Mouse (Mus musculus): ENCODE results near the gene Egfl8. TPM values are rescaled to one million over a fixed set of nuclear protein-coding genes. Genes with fewer than 3 reads are reported as not detected.

Gene Egfl8
- polyA plus RNA-seq, 1 experiment from 2014 or later: 2.3 TPM

- no peak for DNase-seq (ENCODE audit: low spot score)
- WGBS: 89% methylated on average over 3 of the region's 3 CpGs
- Histone ChIP-seq H3K27ac (ENCODE audit: low read depth, low read length) (no peak overlapping the region), H3K9ac (ENCODE audit: low read length) (no peak overlapping the region), H3K9me3 (ENCODE audit: control insufficient read depth, low read length) (no peaks in the 10 kb centered on the region), H3K4me1 (replicated peaks; ENCODE audit: control insufficient read depth, insufficient read depth, low read length) (no peaks in the 10 kb centered on the region), H3K27me3 (ENCODE audit: control insufficient read depth, insufficient read depth, low read length) (no peaks in the 10 kb centered on the region), H3K36me3 (ENCODE audit: control insufficient read depth, insufficient read depth, low read length) (no peaks in the 10 kb centered on the region), H3K4me2 (ENCODE audit: low read depth, low read length, severe bottlenecking) (no peak overlapping the region), H3K4me3 (ENCODE audit: low read depth, low read length) (no peak overlapping the region)
- no peak for ATAC-seq (replicated peaks; ENCODE audit: low FRiP score)
Measured at GRCm38 (mm10) chr17:34578070-34578469, 37.7 kb downstream of the Egfl8 start.

- H3K27ac ChIP-seq (ENCODE audit: low read depth, low read length): no peak overlapping the region
- WGBS: 82% methylated on average over 5 of the region's 5 CpGs
- H3K36me3 ChIP-seq (ENCODE audit: control insufficient read depth, insufficient read depth, low read length): no peaks in the 10 kb centered on the region
- H3K4me3 ChIP-seq (ENCODE audit: low read depth, low read length): no peak overlapping the region
- H3K4me2 ChIP-seq (ENCODE audit: low read depth, low read length, severe bottlenecking): no peak overlapping the region
- no peaks in the 10 kb centered on the region for H3K27me3 ChIP-seq (ENCODE audit: control insufficient read depth, insufficient read depth, low read length)
- H3K9me3 ChIP-seq (ENCODE audit: control insufficient read depth, low read length): no peaks in the 10 kb centered on the region
- DNase-seq (ENCODE audit: low spot score) (no peak), ATAC-seq (replicated peaks; ENCODE audit: low FRiP score) (no peak)
- H3K9ac ChIP-seq (ENCODE audit: low read length): no peak overlapping the region
- H3K4me1 ChIP-seq (replicated peaks; ENCODE audit: control insufficient read depth, insufficient read depth, low read length): no peaks in the 10 kb centered on the region
Measured at GRCm38 (mm10) chr17:34576577-34576976, 39.2 kb downstream of the Egfl8 start.

GRCm38 (mm10) chr17:34572361-34572760, 43.4 kb downstream of the Egfl8 start:
- H3K4me1 ChIP-seq (replicated peaks; ENCODE audit: control insufficient read depth, insufficient read depth, low read length): no peaks in the 10 kb centered on the region
- no peaks in the 10 kb centered on the region for H3K9me3 ChIP-seq (ENCODE audit: control insufficient read depth, low read length)
- no peak overlapping the region for H3K9ac ChIP-seq (ENCODE audit: low read length)
- 11% methylated on average over 15 of the region's 15 CpGs for WGBS
- H3K4me2 ChIP-seq (ENCODE audit: low read depth, low read length, severe bottlenecking): no peak overlapping the region
- no peak overlapping the region for H3K27ac ChIP-seq (ENCODE audit: low read depth, low read length)
- no peaks in the 10 kb centered on the region for H3K27me3 ChIP-seq (ENCODE audit: control insufficient read depth, insufficient read depth, low read length)
- ATAC-seq (replicated peaks; ENCODE audit: low FRiP score): no peak
- no peak overlapping the region for H3K4me3 ChIP-seq (ENCODE audit: low read depth, low read length)
- DNase-seq (ENCODE audit: low spot score): no peak
- no peaks in the 10 kb centered on the region for H3K36me3 ChIP-seq (ENCODE audit: control insufficient read depth, insufficient read depth, low read length)

GRCm38 (mm10) chr17:34571875-34572274, 43.9 kb downstream of the Egfl8 start:
- H3K9ac ChIP-seq (ENCODE audit: low read length): no peak overlapping the region
- H3K4me2 ChIP-seq (ENCODE audit: low read depth, low read length, severe bottlenecking): no peak overlapping the region
- no peaks in the 10 kb centered on the region for H3K27me3 ChIP-seq (ENCODE audit: control insufficient read depth, insufficient read depth, low read length)
- ATAC-seq (replicated peaks; ENCODE audit: low FRiP score): no peak
- H3K4me1 ChIP-seq (replicated peaks; ENCODE audit: control insufficient read depth, insufficient read depth, low read length): no peaks in the 10 kb centered on the region
- DNase-seq (ENCODE audit: low spot score): no peak
- WGBS: 14% methylated on average over 5 of the region's 5 CpGs
- no peak overlapping the region for H3K27ac ChIP-seq (ENCODE audit: low read depth, low read length)
- H3K9me3 ChIP-seq (ENCODE audit: control insufficient read depth, low read length): no peaks in the 10 kb centered on the region
- H3K36me3 ChIP-seq (ENCODE audit: control insufficient read depth, insufficient read depth, low read length): no peaks in the 10 kb centered on the region
- H3K4me3 ChIP-seq (ENCODE audit: low read depth, low read length): no peak overlapping the region

GRCm38 (mm10) chr17:34569919-34570318, 45.9 kb downstream of the Egfl8 start:
- no peaks in the 10 kb centered on the region for H3K27me3 ChIP-seq (ENCODE audit: control insufficient read depth, insufficient read depth, low read length)
- no peaks in the 10 kb centered on the region for H3K36me3 ChIP-seq (ENCODE audit: control insufficient read depth, insufficient read depth, low read length)
- 57% methylated on average over 4 of the region's 4 CpGs for WGBS
- H3K4me2 ChIP-seq (ENCODE audit: low read depth, low read length, severe bottlenecking): no peak overlapping the region
- H3K9ac ChIP-seq (ENCODE audit: low read length): no peak overlapping the region
- H3K4me1 ChIP-seq (replicated peaks; ENCODE audit: control insufficient read depth, insufficient read depth, low read length): no peaks in the 10 kb centered on the region
- H3K9me3 ChIP-seq (ENCODE audit: control insufficient read depth, low read length): no peaks in the 10 kb centered on the region; the same call in 1 of the 2 replicates
- no peak overlapping the region for H3K4me3 ChIP-seq (ENCODE audit: low read depth, low read length)
- DNase-seq (ENCODE audit: low spot score) (no peak), ATAC-seq (replicated peaks; ENCODE audit: low FRiP score) (no peak)
- H3K27ac ChIP-seq (ENCODE audit: low read depth, low read length): no peak overlapping the region

DNA sequence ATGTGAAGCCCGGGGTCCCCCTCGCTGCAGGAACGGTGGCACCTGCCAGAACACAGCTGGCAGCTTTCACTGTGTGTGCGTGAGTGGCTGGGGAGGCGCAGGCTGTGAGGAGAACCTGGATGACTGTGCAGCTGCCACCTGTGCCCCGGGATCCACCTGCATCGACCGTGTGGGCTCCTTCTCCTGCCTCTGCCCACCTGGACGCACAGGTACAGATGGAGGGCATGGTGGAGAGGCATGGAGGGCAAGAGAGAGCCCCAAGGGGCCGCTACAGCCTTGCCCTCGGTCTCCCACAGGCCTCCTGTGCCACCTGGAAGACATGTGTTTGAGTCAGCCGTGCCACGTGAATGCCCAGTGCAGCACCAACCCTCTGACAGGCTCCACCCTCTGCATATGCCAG, 47.4 kb downstream of the Egfl8 start:
- Histone ChIP-seq H3K36me3 (ENCODE audit: control insufficient read depth, insufficient read depth, low read length) (no peaks in the 10 kb centered on the region), H3K27me3 (ENCODE audit: control insufficient read depth, insufficient read depth, low read length) (no peaks in the 10 kb centered on the region), H3K4me2 (ENCODE audit: low read depth, low read length, severe bottlenecking) (no peak overlapping the region), H3K27ac (ENCODE audit: low read depth, low read length) (no peak overlapping the region), H3K9me3 (ENCODE audit: control insufficient read depth, low read length) (no peaks in the 10 kb centered on the region; the same call in 1 of the 2 replicates), H3K4me1 (replicated peaks; ENCODE audit: control insufficient read depth, insufficient read depth, low read length) (no peaks in the 10 kb centered on the region), H3K4me3 (ENCODE audit: low read depth, low read length) (no peak overlapping the region), H3K9ac (ENCODE audit: low read length) (no peak overlapping the region)
- 80% methylated on average over 13 of the region's 13 CpGs for WGBS
- DNase-seq (ENCODE audit: low spot score): no peak
- no peak for ATAC-seq (replicated peaks; ENCODE audit: low FRiP score)

DNA sequence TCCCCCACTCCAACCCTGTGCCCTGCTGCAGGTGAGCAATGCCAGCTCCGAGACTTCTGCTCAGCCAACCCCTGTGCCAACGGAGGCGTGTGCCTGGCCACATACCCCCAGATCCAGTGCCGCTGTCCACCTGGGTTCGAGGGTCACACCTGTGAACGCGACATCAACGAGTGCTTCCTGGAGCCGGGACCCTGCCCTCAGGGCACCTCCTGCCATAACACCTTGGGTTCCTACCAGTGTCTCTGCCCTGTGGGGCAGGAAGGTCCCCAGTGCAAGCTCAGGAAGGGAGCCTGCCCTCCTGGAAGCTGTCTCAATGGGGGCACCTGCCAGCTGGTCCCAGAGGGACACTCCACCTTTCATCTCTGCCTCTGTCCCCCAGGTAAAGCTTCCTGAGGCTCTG, 48.5 kb downstream of the Egfl8 start:
- no peak overlapping the region for H3K9ac ChIP-seq (ENCODE audit: low read length)
- DNase-seq (ENCODE audit: low spot score) (no peak), ATAC-seq (replicated peaks; ENCODE audit: low FRiP score) (no peak)
- H3K9me3 ChIP-seq (ENCODE audit: control insufficient read depth, low read length): no peaks in the 10 kb centered on the region; the same call in 1 of the 2 replicates
- no peaks in the 10 kb centered on the region for H3K4me1 ChIP-seq (replicated peaks; ENCODE audit: control insufficient read depth, insufficient read depth, low read length)
- 69% methylated on average over 9 of the region's 9 CpGs for WGBS
- H3K4me2 ChIP-seq (ENCODE audit: low read depth, low read length, severe bottlenecking): no peak overlapping the region
- H3K27me3 ChIP-seq (ENCODE audit: control insufficient read depth, insufficient read depth, low read length): no peaks in the 10 kb centered on the region
- no peaks in the 10 kb centered on the region for H3K36me3 ChIP-seq (ENCODE audit: control insufficient read depth, insufficient read depth, low read length)
- no peak overlapping the region for H3K27ac ChIP-seq (ENCODE audit: low read depth, low read length)
- H3K4me3 ChIP-seq (ENCODE audit: low read depth, low read length): no peak overlapping the region

DNA sequence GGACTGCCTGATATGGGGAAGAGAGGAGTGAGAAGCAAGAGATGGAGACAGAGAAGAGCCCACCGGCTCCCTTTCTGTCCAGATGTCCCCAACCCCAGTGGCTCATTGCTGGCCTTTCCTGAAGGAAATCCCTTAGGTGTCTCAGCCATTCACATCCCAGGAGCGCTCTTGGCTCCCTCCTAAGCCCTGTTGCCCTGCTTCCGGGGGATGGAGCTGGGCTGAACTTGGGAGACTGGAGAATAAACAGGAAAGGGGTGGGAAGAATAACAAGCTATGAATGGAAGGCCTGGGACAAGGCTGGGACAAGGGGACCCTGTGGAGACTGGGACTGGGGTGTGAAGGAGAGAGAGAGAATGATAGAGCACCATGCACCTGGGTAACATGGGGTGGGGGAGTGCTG, 51.0 kb downstream of the Egfl8 start:
- H3K27ac ChIP-seq (ENCODE audit: low read depth, low read length): no peak overlapping the region
- DNase-seq (ENCODE audit: low spot score) (no peak), ATAC-seq (replicated peaks; ENCODE audit: low FRiP score) (no peak)
- no peaks in the 10 kb centered on the region for H3K36me3 ChIP-seq (ENCODE audit: control insufficient read depth, insufficient read depth, low read length)
- H3K4me1 ChIP-seq (replicated peaks; ENCODE audit: control insufficient read depth, insufficient read depth, low read length): no peaks in the 10 kb centered on the region
- 54% methylated on average over 3 of the region's 3 CpGs for WGBS
- H3K9ac ChIP-seq (ENCODE audit: low read length): no peak overlapping the region
- no peak overlapping the region for H3K4me3 ChIP-seq (ENCODE audit: low read depth, low read length)
- H3K9me3 ChIP-seq (ENCODE audit: control insufficient read depth, low read length): no peaks in the 10 kb centered on the region; the same call in 1 of the 2 replicates
- no peak overlapping the region for H3K4me2 ChIP-seq (ENCODE audit: low read depth, low read length, severe bottlenecking)
- no peaks in the 10 kb centered on the region for H3K27me3 ChIP-seq (ENCODE audit: control insufficient read depth, insufficient read depth, low read length)

- 15% methylated on average over 6 of the region's 6 CpGs for WGBS
- no peak for DNase-seq (ENCODE audit: low spot score)
- Histone ChIP-seq H3K4me1 (replicated peaks; ENCODE audit: control insufficient read depth, insufficient read depth, low read length) (no peaks in the 10 kb centered on the region), H3K9me3 (ENCODE audit: control insufficient read depth, low read length) (no peaks in the 10 kb centered on the region; the same call in 1 of the 2 replicates), H3K36me3 (ENCODE audit: control insufficient read depth, insufficient read depth, low read length) (no peaks in the 10 kb centered on the region), H3K9ac (ENCODE audit: low read length) (no peak within 1 kb of the TSS), H3K4me3 (ENCODE audit: low read depth, low read length) (no peak within 1 kb of the TSS), H3K27ac (ENCODE audit: low read depth, low read length) (no peak within 1 kb of the TSS), H3K27me3 (ENCODE audit: control insufficient read depth, insufficient read depth, low read length) (no peaks in the 10 kb centered on the region), H3K4me2 (ENCODE audit: low read depth, low read length, severe bottlenecking) (no peak within 1 kb of the TSS)
- ATAC-seq (replicated peaks; ENCODE audit: low FRiP score): no peak
Measured at GRCm38 (mm10) chr17:34564003-34564421, 51.8 kb downstream of the Egfl8 start, which contains the start of gene Notch4. Notch4 (plus strand) TSS chr17:34564268.

All from forebrain, embryonic 11.5 days (tissue).